12 mouse cellular contexts compared by ENCODE assay signal in the genomic region with DNA sequence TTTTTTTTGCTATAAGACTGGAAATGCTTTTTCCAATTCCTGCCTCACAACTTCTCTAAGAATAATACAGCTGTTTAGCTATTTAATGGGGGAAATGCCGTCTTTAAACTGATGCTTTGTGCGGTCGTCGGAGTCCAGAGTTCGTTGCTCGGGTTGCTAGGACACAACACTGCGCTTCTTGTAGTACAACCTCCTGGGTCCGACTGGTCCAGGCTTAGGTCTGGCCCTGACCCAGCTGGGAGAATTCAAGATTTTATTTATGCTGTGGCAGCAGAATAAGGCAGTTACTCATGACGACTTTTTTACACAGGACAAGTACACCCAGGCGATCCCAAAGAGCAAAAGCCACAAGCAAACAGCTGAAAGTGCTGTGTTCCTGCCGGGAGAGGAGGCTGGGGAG. TPM values are rescaled to one million over a fixed set of nuclear protein-coding genes. Genes with fewer than 3 reads are reported as not detected.
A peak's percentile ranks its signal among the peaks of the same experiment; 100 is the strongest.
DNase-seq lines count a peak whose midpoint lies in the region; ATAC-seq and TF ChIP-seq lines count a peak whose summit lies in the region.
"Had no signal": no experiment of that assay in that cellular context is flagged by ENCODE, and none has a peak within 500 bp of the region (broad histone marks: within the 10 kb centered on the region; RNA-seq: fewer than 3 reads in every experiment).

No protein-coding gene starts in this region.

- H3K9ac ChIP-seq in hindbrain, embryonic 13.5 days = no peak overlapping the region
- H3K9ac ChIP-seq in hindbrain, embryonic 14.5 days = no peak overlapping the region
- no peak overlapping the region for H3K9ac ChIP-seq in limb, embryonic 11.5 days (ENCODE audit: low read length)

- H3K4me3 ChIP-seq in hindbrain, embryonic 13.5 days = no peak overlapping the region
- H3K4me3 ChIP-seq in hindbrain, embryonic 14.5 days (replicated peaks; ENCODE audit: low read length) = no peak overlapping the region
- no peak overlapping the region for H3K4me3 ChIP-seq in kidney, adult 2 months (ENCODE audit: insufficient read depth, low read depth, low read length)
- H3K4me3 ChIP-seq in limb, embryonic 11.5 days (ENCODE audit: low read depth, low read length) = no peak overlapping the region
- H3K4me3 ChIP-seq: heart, embryonic 10.5 days had no signal

- peaks cover 4% of the 10 kb centered on the region; the same call in 1 of the 2 replicates for H3K4me1 ChIP-seq in hindbrain, embryonic 13.5 days (replicated peaks)
- H3K4me1 ChIP-seq in hindbrain, embryonic 14.5 days (replicated peaks; ENCODE audit: control insufficient read depth, insufficient read depth, low read length) = no peaks in the 10 kb centered on the region
- H3K4me1 ChIP-seq in kidney, adult 2 months (ENCODE audit: control insufficient read depth, insufficient read depth, low read length) = no peaks in the 10 kb centered on the region
- H3K4me1 ChIP-seq in limb, embryonic 11.5 days (ENCODE audit: control insufficient read depth, insufficient read depth, low read length) = peaks cover 21% of the 10 kb centered on the region
- H3K4me1 ChIP-seq: heart, embryonic 10.5 days had no signal

- no peak for TF ChIP-seq POLR2A in kidney, adult 2 months (IDR thresholded peaks at IDR 0.05; ENCODE audit: low read depth, low read length)

- H3K4me2 ChIP-seq in hindbrain, embryonic 13.5 days = no peak overlapping the region
- H3K4me2 ChIP-seq in hindbrain, embryonic 14.5 days (replicated peaks) = no peak overlapping the region
- no peak overlapping the region for H3K4me2 ChIP-seq in limb, embryonic 11.5 days (ENCODE audit: low read depth, severe bottlenecking)

- 0 out of 2 replicates have a peak, but pooled peaks cover 2% of the 10 kb centered on the region for H3K27me3 ChIP-seq in hindbrain, embryonic 13.5 days
- no peaks in the 10 kb centered on the region for H3K27me3 ChIP-seq in hindbrain, embryonic 14.5 days (ENCODE audit: control insufficient read depth, insufficient read depth, low read length)
- no peaks in the 10 kb centered on the region for H3K27me3 ChIP-seq in kidney, adult 2 months (replicated peaks; ENCODE audit: control insufficient read depth, insufficient read depth, low read length)
- no peaks in the 10 kb centered on the region for H3K27me3 ChIP-seq in limb, embryonic 11.5 days (ENCODE audit: control insufficient read depth, insufficient read depth, low read length)

- WGBS in hindbrain, embryonic 13.5 days = 27% methylated on average over 11 of the region's 11 CpGs
- 33% methylated on average over 11 of the region's 11 CpGs for whole genome bisulfite sequencing in hindbrain, embryonic 14.5 days
- WGBS in kidney, adult 2 months = 26% methylated on average over 11 of the region's 11 CpGs
- 42% methylated on average over 11 of the region's 11 CpGs for WGBS in limb, embryonic 11.5 days

- TF ChIP-seq CTCF in kidney, adult 2 months (conservative IDR thresholded peaks at IDR 0.05; ENCODE audit: insufficient read depth, insufficient read length, low read depth, low read length) = no peak

- ATAC-seq in hindbrain, embryonic 13.5 days (ENCODE audit: low FRiP score) = no peak
- ATAC-seq in hindbrain, embryonic 14.5 days (ENCODE audit: low FRiP score) = no peak; the same call in 1 of the 2 replicates
- no peak for ATAC-seq in limb, embryonic 11.5 days (ENCODE audit: insufficient number of reproducible peaks, low FRiP score, low TSS enrichment, low read depth)
- ATAC-seq: CD4-positive, CD25-positive, alpha-beta regulatory T cell, adult 4 months; lung, postnatal 0 days had no signal

- no peaks in the 10 kb centered on the region for H3K9me3 ChIP-seq in hindbrain, embryonic 13.5 days
- no peaks in the 10 kb centered on the region; the same call in 1 of the 2 replicates for H3K9me3 ChIP-seq in hindbrain, embryonic 14.5 days (ENCODE audit: control insufficient read depth, low read length)
- H3K9me3 ChIP-seq in limb, embryonic 11.5 days (ENCODE audit: control insufficient read depth, low read length) = no peaks in the 10 kb centered on the region
- H3K9me3 ChIP-seq: heart, embryonic 10.5 days had no signal

- H3K36me3 ChIP-seq in hindbrain, embryonic 13.5 days = no peaks in the 10 kb centered on the region
- H3K36me3 ChIP-seq in hindbrain, embryonic 14.5 days (replicated peaks; ENCODE audit: control insufficient read depth, insufficient read depth) = no peaks in the 10 kb centered on the region
- H3K36me3 ChIP-seq in kidney, adult 2 months (ENCODE audit: control insufficient read depth, insufficient read depth, low read length) = no peaks in the 10 kb centered on the region
- no peaks in the 10 kb centered on the region for H3K36me3 ChIP-seq in limb, embryonic 11.5 days (ENCODE audit: control insufficient read depth, insufficient read depth, low read length)
- H3K36me3 ChIP-seq: heart, embryonic 10.5 days had no signal

- H3K27ac ChIP-seq in hindbrain, embryonic 13.5 days = 0 out of 2 replicates have a peak overlapping the region, but pooled peaks have one; percentile 8
- no peak overlapping the region for H3K27ac ChIP-seq in hindbrain, embryonic 14.5 days
- H3K27ac ChIP-seq in kidney, adult 2 months (ENCODE audit: insufficient read depth, low read depth, low read length) = no peak overlapping the region
- 0 out of 2 replicates have a peak overlapping the region, but pooled peaks have one; percentile 10 for H3K27ac ChIP-seq in limb, embryonic 11.5 days (replicated peaks; ENCODE audit: low read depth, low read length)
- H3K27ac ChIP-seq: heart, embryonic 10.5 days had no signal

- DNase-seq in hindbrain, embryonic 14.5 days (ENCODE audit: low spot score) = no peak
- peak; percentile 93 for DNase-seq in adipocyte (ENCODE audit: low spot score)
- DNase-seq in kidney, adult 2 months = peak; percentile 51
- peak; percentile 38 for DNase-seq in limb, embryonic 11.5 days (ENCODE audit: low spot score)
- no peak for DNase-seq in gastrocnemius, postnatal 10 days
- DNase-seq in spleen, postnatal 14 days (ENCODE audit: low spot score in 2 of 2) = no peak
- no peak for DNase-seq in urinary bladder, postnatal 4 days (ENCODE audit: low spot score in 2 of 2)
- DNase-seq: adrenal gland, adult 8-10 months had no signal

RNA-seq across cellular contexts. Expression of a gene that starts 42.4 kb away (rescaled TPM):
- 3.1 and 3.7 TPM in 2 replicates for polyA plus RNA-seq in hindbrain, embryonic 13.5 days (2015; fragmentation: Nextera tagmentation; extraction: Ambion mirVana)
- 2.8 and 3.0 TPM in 2 replicates for polyA plus RNA-seq in hindbrain, embryonic 14.5 days (2014; fragmentation: Nextera tagmentation; extraction: Ambion mirVana)
- polyA plus RNA-seq in kidney, adult 2 months (2012; rRNA removed) = 36.7 and 37.2 TPM in 2 replicates
- polyA plus RNA-seq in limb, embryonic 11.5 days (2014; fragmentation: Nextera tagmentation; extraction: Ambion mirVana) = 38.3 and 45.1 TPM in 2 replicates
- total RNA-seq in gastrocnemius, postnatal 10 days (2021) = 1 to 10 TPM; 9.3 to 10.0 TPM

Comparison
In these comparisons a context has a peak if more than half of its experiments do, and no peak if none do; other contexts are left out.
1. H3K27ac ChIP-seq: peak in hindbrain, embryonic 13.5 days (single experiment) and limb, embryonic 11.5 days (single experiment); none in hindbrain, embryonic 14.5 days (single experiment) and kidney, adult 2 months (single experiment).
2. DNase-seq: peak in adipocyte (single experiment), kidney, adult 2 months (single experiment) and limb, embryonic 11.5 days (single experiment); none in hindbrain, embryonic 14.5 days (single experiment), gastrocnemius, postnatal 10 days (single experiment), spleen, postnatal 14 days (0 of 2) and urinary bladder, postnatal 4 days (0 of 2).